Mouse (Mus musculus): ENCODE data around the gene Isca1. TPM values are rescaled to one million over a fixed set of nuclear protein-coding genes. Genes with fewer than 3 reads are reported as not detected.

The Isca1 gene
- polyA plus RNA-seq, 1 experiment from 2014 or later = 68.9 TPM

Other genes starting within 250 kb of the Isca1 start
- 14.9 and 16.3 TPM in 2 replicates for gene Agtpbp1, start 184.6 kb downstream of the Isca1 start, polyA plus RNA-seq (2015; fragmentation: Nextera tagmentation; extraction: Ambion mirVana)
- 65.9 and 78.4 TPM in 2 replicates for gene Naa35, start 184.6 kb downstream of the Isca1 start, polyA plus RNA-seq (2015; fragmentation: Nextera tagmentation; extraction: Ambion mirVana)
- 3.9 and 4.5 TPM in 2 replicates for gene Golm1, start 94.0 kb downstream of the Isca1 start, polyA plus RNA-seq (2015; fragmentation: Nextera tagmentation; extraction: Ambion mirVana)
- not detected in 2 replicates for gene 4921517D22Rik, start 75.7 kb downstream of the Isca1 start, polyA plus RNA-seq (2015; fragmentation: Nextera tagmentation; extraction: Ambion mirVana)
- gene Spata31d1a, start 59.5 kb downstream of the Isca1 start, polyA plus RNA-seq (2015; fragmentation: Nextera tagmentation; extraction: Ambion mirVana) = not detected in 2 replicates
- 0.04 TPM in 2 replicates for gene Spata31d1b, start 57.5 kb downstream of the Isca1 start, polyA plus RNA-seq (2015; fragmentation: Nextera tagmentation; extraction: Ambion mirVana)
- gene Spata31d1d, start 38.1 kb downstream of the Isca1 start, polyA plus RNA-seq (2015; fragmentation: Nextera tagmentation; extraction: Ambion mirVana) = not detected in 2 replicates
- gene 1700014D04Rik, start 23.1 kb downstream of the Isca1 start, polyA plus RNA-seq (2015; fragmentation: Nextera tagmentation; extraction: Ambion mirVana) = not detected in 2 replicates
- not detected in 2 replicates for gene Gm49354, start 12.4 kb upstream of the Isca1 start, polyA plus RNA-seq (2015; fragmentation: Nextera tagmentation; extraction: Ambion mirVana)
- gene Tut7, start 53.3 kb upstream of the Isca1 start, polyA plus RNA-seq (2015; fragmentation: Nextera tagmentation; extraction: Ambion mirVana) = 52.1 and 68.0 TPM in 2 replicates

All from thymus, postnatal 0 days (tissue).